Mouse (Mus musculus) layer of hippocampus, adult 11-12 months (tissue): Measurements from ENCODE around the gene Nrl.

ENCODE experiments used
- DNase-seq: peaks from one replicate; pipeline ENCODE4 v3.0.0; 2022; ENCODE audit warnings: low spot score

Gene Nrl

GRCm38 (mm10) chr14:55527940-55528339 is 3.2 kb upstream of the Nrl start:
- no peak for DNase-seq

- DNase-seq = no peak
Measured at GRCm38 (mm10) chr14:55526674-55527073, 1.9 kb upstream of the Nrl start.

- no peak for DNase-seq
Measured at GRCm38 (mm10) chr14:55524062-55524461, 719 bp downstream of the Nrl start.

GRCm38 (mm10) chr14:55520451-55521361 is 4.1 kb downstream of the Nrl start:
- DNase-seq = no peak

GRCm38 (mm10) chr14:55519604-55520003 is 5.2 kb downstream of the Nrl start:
- DNase-seq = no peak

- DNase-seq = peak; percentile 71
Measured at GRCm38 (mm10) chr14:55518897-55519296, 5.9 kb downstream of the Nrl start.

- DNase-seq = no peak
Measured at GRCm38 (mm10) chr14:55515846-55516245, 8.9 kb downstream of the Nrl start.

GRCm38 (mm10) chr14:55513927-55514326 is 10.9 kb downstream of the Nrl start:
- no peak for DNase-seq

GRCm38 (mm10) chr14:55511037-55511436 is 13.7 kb downstream of the Nrl start:
- DNase-seq = peak; percentile 74

- DNase-seq = peak; percentile 60
Measured at GRCm38 (mm10) chr14:55510125-55510731, 14.6 kb downstream of the Nrl start, which contains the start of gene Cpne6. Cpne6 (plus strand) TSS chr14:55510445.

GRCm38 (mm10) chr14:55509540-55509939 is 15.2 kb downstream of the Nrl start:
- DNase-seq = no peak

- DNase-seq = no peak
Measured at GRCm38 (mm10) chr14:55507801-55508200, 17.0 kb downstream of the Nrl start.

GRCm38 (mm10) chr14:55505612-55506011 is 19.2 kb downstream of the Nrl start:
- no peak for DNase-seq

- DNase-seq = peak; percentile 85
Measured at GRCm38 (mm10) chr14:55497449-55497821, 27.3 kb downstream of the Nrl start.

GRCm38 (mm10) chr14:55496761-55497448 is 27.9 kb downstream of the Nrl start:
- DNase-seq = no peak

- no peak for DNase-seq
Measured at GRCm38 (mm10) chr14:55495509-55496240, 29.1 kb downstream of the Nrl start.

GRCm38 (mm10) chr14:55492103-55492502 is 32.7 kb downstream of the Nrl start:
- no peak for DNase-seq

- DNase-seq = peak; percentile 66
Measured at GRCm38 (mm10) chr14:55491291-55491833, 33.4 kb downstream of the Nrl start.

GRCm38 (mm10) chr14:55490361-55491201 is 34.2 kb downstream of the Nrl start, which contains the start of gene Carmil3:
Carmil3 (plus strand) TSS chr14:55490651.
- peak; percentile 87 for DNase-seq

- DNase-seq = no peak
Measured at GRCm38 (mm10) chr14:55486836-55487235, 37.9 kb downstream of the Nrl start.
